Mouse (Mus musculus) neural tube, embryonic 13.5 days (tissue): Measurements from ENCODE around the gene Ndufb5. TPM values are rescaled to one million over a fixed set of nuclear protein-coding genes. Genes with fewer than 3 reads are reported as not detected.

Experiments used
- polyA plus RNA-seq: library from polyadenylated mRNA; unstranded; fragments of >200 nt; fragmentation: Nextera tagmentation; extraction: Ambion mirVana; gene quantifications from 2 replicates; pipeline ENCODE4 v1.2.1, GENCODE M21; 2015

The Ndufb5 gene
- polyA plus RNA-seq, 1 experiment from 2014 or later = 354 TPM

Other genes starting within 250 kb of the Ndufb5 start
- gene Kcnmb3, start 244.8 kb upstream of the Ndufb5 start, polyA plus RNA-seq = 0.11 and 0.17 TPM in 2 replicates
- 37.5 and 42.7 TPM in 2 replicates for gene Zfp639, start 226.7 kb upstream of the Ndufb5 start, polyA plus RNA-seq
- gene Mfn1, start 207.5 kb upstream of the Ndufb5 start, polyA plus RNA-seq = 36.3 and 46.0 TPM in 2 replicates
- gene Gnb4, start 120.4 kb upstream of the Ndufb5 start, polyA plus RNA-seq = 88.0 and 90.2 TPM in 2 replicates
- 94.3 and 96.2 TPM in 2 replicates for gene Actl6a, start 30.7 kb upstream of the Ndufb5 start, polyA plus RNA-seq
- 33.3 and 35.4 TPM in 2 replicates for gene Mrpl47, start 615 bp downstream of the Ndufb5 start, polyA plus RNA-seq
- gene Usp13, start 80.6 kb downstream of the Ndufb5 start, polyA plus RNA-seq = 8.1 and 14.2 TPM in 2 replicates